Mouse (Mus musculus) kidney, adult 11 months (tissue): ENCODE data around the gene Cmbl.

Source experiments
- DNase-seq: peaks from one replicate; pipeline ENCODE4 v3.0.0; 2022

Gene Cmbl

DNA sequence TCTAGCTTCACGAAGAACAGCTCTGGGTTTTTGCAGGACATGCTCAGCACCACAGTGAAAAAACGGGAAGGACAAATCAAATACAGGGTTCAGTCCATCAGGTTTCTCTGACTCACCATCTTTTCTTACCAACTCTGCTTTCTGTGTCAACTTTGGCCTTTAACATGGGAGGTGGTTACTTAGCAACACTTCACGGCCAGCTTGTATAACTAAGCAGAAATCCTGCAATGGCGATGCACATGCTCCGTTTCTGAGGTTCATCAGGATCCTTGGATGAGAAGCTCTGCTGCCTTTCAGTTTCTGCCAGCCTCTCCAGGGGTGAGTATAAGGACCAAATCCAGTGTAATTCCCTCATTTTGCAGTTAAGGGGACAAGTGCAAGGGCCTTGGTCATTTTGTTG, at the start of gene Cmbl:
TSS of gene Cmbl (plus strand) at position 206 of the 400 bp plus-strand sequence.
- peak; percentile 56 for DNase-seq

DNA sequence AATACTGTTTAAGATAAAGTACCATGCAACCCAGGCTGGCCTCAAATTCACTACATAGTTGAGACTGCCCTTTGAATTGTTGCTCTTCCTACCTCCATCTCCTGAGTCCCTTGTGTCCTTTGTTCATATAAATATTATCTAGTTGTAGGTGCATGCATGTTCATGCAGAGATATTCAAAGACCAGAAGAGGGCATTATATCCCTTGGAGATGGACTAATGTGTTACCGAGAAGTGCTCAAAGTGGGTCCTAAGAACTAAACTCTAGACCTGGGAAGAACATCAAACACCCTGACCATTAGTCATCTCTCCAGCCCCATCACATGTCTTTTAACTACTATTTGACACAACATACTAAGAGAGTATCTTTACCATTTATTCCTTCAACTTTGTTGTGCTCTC, 48.0 kb upstream of the Cmbl start:
- DNase-seq: no peak

DNA sequence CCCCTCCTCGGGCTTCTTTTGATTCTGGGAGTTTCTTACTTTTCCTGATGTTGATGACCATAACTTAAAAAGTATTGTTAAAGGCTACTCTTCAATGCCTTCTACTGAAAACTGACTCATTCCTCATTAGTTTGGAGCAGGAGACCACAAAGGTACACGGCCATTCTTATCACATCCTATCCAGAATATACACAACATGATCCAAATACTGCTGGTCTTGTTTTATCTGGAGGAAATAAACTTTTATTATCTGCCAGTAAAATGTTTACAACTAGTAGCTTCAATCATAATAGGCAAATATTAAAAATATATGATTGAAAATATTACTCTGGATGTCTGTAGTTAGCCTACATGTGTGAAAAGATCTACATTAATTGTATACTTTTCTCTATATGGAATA, 46.8 kb upstream of the Cmbl start:
- no peak for DNase-seq

GRCm38 (mm10) chr15:31519000-31519399, 46.2 kb upstream of the Cmbl start:
- no peak for DNase-seq

- DNase-seq: peak; percentile 26
Measured at GRCm38 (mm10) chr15:31526463-31526862, 38.7 kb upstream of the Cmbl start.

GRCm38 (mm10) chr15:31528477-31528876, 36.7 kb upstream of the Cmbl start:
- DNase-seq: no peak

DNA sequence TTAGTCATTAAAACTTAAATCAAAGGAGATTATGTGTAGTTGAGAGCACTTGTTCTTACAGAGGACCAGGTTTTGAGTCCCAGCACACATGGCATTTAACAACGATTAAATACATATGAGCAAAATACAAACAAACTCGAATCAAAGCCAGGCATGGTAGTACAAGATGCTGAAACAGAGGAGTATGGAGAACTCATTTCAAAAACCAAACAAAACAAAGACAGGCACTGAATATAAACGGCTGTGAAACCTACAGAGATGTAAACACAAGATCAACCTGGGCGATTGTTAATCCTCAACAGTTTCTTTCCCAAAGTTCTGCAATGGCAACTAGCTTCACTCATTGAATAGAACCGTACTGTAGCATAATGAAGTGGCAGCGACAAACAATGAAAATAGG, 36.1 kb upstream of the Cmbl start:
- no peak for DNase-seq

GRCm38 (mm10) chr15:31529811-31530658, 35.2 kb upstream of the Cmbl start:
- DNase-seq: peak; percentile 51

- peak; percentile 83 for DNase-seq
Measured at GRCm38 (mm10) chr15:31530659-31531445, 34.3 kb upstream of the Cmbl start, which contains the start of gene March6. TSS of gene March6 (minus strand) at chr15:31531053.

GRCm38 (mm10) chr15:31531446-31532330, 33.5 kb upstream of the Cmbl start:
- no peak for DNase-seq

DNA sequence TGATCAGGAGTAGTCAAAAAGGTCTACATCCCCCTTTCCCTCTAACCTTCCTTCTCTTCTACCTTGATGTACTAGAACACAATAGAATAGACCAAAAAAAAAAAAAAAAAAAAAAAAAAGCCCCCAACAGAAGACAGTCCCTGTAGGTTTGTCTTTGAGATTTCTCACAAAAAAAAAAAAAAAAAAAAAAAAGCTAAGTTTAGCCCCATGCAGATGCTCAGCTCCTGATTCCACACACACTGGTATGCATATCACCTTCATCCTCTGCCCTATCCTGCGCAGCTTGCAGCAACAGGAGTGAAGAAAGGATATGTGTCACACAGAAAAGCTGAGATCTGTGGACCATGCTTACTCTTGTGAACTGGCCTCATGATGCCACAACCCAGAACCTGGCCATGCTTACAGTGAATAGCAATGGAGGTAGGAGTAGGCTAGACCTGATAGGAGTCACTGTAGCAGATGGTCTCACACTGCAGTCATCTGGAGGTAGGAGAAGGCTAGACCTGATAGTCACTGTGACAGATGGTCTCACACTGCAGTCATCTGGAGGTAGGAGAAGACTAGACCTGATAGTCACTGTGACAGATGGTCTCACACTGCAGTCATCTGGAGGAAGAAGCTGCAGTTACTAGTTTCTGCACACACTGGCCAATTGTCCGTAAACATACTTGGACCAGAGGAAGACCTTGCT, 32.7 kb upstream of the Cmbl start:
- DNase-seq: no peak

DNA sequence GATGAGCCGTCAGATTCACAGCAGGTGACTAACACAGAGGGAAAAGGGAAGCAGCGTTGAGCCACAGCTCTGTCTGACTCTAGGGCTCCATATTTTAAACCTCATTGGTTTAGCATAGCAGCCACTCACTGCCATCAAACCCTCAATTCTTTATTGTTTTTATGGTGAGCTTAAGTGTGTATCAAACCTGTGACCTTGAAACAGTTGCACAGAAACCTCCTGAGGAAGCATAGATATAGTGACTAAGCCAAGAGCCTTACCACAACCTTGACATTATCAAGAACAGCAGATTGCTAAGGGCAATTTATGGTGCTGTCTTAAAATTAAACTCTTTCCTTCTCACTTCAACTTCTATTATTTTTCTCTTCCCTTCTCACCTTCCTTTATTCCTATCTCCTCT, 31.7 kb upstream of the Cmbl start:
- no peak for DNase-seq

GRCm38 (mm10) chr15:31534421-31535258, 30.5 kb upstream of the Cmbl start:
- DNase-seq: no peak

DNA sequence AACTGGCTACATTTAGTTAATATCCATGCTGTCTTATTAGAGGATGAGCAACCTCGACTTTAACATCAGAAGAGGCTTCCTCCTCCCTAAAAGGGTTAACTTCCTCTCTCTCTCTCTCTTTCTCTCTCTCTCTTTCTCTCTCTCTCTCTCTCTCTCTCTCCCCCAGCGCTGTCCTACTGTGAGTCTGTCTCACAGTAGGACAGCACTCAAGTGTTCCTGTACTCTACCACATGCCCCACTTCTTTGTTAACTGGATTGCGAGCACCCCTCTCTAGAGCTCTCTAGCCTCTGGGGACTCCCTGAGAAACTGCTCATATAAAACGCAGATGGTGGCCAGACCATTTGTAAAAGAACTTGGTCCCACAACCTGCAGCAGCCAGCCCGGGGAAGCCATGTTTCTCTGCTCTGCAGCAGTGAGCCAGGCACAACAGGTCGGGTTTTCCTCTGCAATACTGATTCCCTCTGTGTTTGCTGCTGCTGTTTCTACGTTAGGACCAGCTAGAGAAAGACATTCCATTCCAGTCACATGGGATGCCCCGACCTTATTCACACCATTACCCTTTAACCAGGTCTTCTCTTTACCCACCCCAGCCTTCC, 29.8 kb upstream of the Cmbl start:
- no peak for DNase-seq

GRCm38 (mm10) chr15:31536051-31536737, 29.0 kb upstream of the Cmbl start:
- DNase-seq: no peak

DNA sequence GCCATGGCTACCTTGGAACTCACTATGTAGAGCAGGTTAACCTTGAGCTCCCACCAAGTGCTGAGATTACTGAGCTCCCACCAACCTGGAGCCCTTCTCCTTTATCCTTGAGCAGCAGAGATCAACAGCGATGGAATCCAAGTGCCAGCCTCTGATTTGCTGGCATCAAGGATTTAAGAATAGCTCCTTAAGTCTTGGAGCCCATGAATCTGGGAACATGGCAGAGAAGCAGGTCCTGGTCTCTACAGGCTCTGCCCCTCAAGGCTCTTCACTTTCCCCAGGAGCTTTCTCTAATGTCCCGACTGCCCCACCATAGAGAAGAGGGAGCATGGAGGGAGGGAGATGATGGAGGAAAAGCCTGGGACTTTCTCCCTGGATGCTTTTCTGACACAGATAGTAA, 27.5 kb upstream of the Cmbl start:
- no peak for DNase-seq

DNA sequence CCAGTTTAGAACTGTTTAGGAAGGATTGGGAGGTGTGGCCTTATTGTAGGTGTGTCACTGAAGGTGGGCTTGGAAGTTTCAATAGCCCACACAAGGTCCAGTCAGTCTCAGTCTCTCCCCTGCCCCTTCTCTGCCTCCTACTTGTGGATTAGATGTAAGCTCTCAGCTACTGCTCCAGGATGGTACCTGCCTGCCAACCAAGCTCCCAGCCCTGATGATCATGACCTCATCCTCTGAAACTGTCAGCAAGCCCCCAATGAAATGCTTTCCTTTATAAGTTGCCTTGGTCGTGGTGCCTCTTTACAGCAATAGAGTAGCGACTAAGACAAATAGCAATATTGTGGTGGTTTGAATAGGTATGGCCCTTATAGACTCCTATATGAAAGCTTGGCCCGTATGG, 26.8 kb upstream of the Cmbl start:
- DNase-seq: no peak

GRCm38 (mm10) chr15:31539643-31540512, 25.3 kb upstream of the Cmbl start:
- no peak for DNase-seq

GRCm38 (mm10) chr15:31540513-31540802, 24.7 kb upstream of the Cmbl start:
- DNase-seq: no peak
